Mouse (Mus musculus): ENCODE data around the gene Qdpr. TPM values are rescaled to one million over a fixed set of nuclear protein-coding genes. Genes with fewer than 3 reads are reported as not detected.
"Not testable (repeated sequence)": the region's sequence is repeated elsewhere in the genome, so short reads cannot be mapped to it uniquely, and the experiment has no call there.

Qdpr gene
- total RNA-seq, 2 experiments from 2014 or later = 157 to 158 TPM

- DNase-seq (ENCODE audit: low spot score in 2 of 2) = no peak
Observed at GRCm38 (mm10) chr5:45472880-45473450, 22.9 kb upstream of the Qdpr start.

- DNase-seq (ENCODE audit: low spot score in 2 of 2) = no peak
Observed at GRCm38 (mm10) chr5:45454456-45454855, 4.4 kb upstream of the Qdpr start.

GRCm38 (mm10) chr5:45453451-45453850 lies 3.4 kb upstream of the Qdpr start, which contains the start of gene Clrn2:
Gene Clrn2, plus strand, starts transcription at chr5:45453751.
- no peak for DNase-seq (ENCODE audit: low spot score in 2 of 2)

DNA sequence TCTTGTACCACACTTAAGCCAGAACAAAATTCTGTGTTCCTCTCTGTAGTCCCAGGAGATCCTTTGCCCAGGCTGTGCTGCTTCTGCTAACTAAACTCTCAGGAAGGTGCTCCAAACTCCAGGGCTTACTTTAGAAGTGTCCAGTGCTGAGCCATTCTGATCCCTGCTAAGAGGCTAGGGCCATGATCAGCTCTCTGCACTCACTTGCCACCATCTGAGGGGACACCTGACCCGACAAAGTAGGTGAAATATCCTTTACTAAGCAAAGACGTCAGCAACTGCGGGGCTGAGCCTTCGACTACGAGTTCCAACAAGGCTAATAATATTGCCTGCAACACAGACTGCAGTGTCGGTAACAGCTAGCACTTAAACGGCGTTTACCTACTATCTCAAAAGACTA lies 830 bp downstream of the Qdpr start:
- DNase-seq (ENCODE audit: low spot score in 2 of 2) = no peak

GRCm38 (mm10) chr5:45448676-45449075 lies 1.4 kb downstream of the Qdpr start:
- DNase-seq (ENCODE audit: low spot score in 2 of 2) = no peak

DNA sequence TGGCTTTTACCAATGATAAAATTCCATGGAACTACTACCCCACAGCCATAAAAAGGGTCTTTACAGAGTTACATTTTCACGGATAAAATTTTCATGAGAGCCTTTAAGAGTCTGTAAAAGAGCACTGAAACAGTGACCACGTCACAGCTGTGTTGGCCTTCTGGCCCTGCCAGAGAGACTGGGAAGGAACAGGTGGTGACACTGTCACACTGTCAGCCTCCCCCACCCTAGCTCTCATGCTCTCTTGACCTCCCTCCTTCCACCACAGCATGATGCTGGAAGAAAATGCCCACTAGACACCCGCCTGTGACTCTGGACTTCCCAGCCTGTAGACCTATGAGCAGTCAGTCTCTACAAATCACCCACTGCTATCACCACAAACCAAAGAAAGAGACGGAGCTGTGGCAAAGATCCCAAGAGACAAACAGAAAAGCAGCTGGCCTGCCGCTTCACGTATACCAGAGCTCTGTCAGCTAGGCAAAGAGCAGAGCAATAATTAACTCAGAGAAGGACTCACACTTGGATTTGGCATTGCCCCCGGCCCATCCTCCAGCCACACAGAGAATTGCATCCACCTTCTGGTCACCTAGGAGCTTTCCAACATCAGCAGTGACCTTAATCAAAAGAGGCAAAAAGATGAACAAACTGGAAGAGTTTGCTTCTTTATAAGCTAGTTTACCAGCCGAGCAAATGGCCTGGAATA lies 5.8 kb downstream of the Qdpr start:
- DNase-seq (ENCODE audit: low spot score in 2 of 2) = no peak

- DNase-seq (ENCODE audit: low spot score in 2 of 2) = no peak
Observed at GRCm38 (mm10) chr5:45441745-45442144, 8.3 kb downstream of the Qdpr start.

- DNase-seq (ENCODE audit: low spot score in 2 of 2) = no peak
Observed at GRCm38 (mm10) chr5:45441124-45441523, 8.9 kb downstream of the Qdpr start.

DNA sequence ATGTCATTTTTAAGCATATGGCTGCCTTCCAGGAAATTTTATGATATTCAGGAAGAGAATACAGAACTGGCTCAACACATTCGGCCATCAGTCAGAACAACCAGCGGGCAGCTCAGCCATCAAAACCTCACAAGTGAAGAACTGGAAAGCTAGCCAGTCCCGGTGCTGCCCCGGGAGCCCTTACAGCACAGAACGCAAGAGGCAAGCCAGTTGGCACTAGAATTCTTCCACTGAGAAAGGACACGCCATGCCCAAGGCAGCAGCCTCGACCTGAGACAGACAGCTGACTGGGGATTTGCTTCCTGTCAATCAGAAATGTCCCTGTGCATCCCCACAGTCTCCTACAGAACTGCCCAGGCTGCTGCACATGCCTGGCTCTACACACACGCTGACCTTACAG lies 11.7 kb downstream of the Qdpr start:
- DNase-seq (ENCODE audit: low spot score in 2 of 2) = no peak

- DNase-seq (ENCODE audit: low spot score in 2 of 2) = no peak
Observed at GRCm38 (mm10) chr5:45437826-45438225, 12.2 kb downstream of the Qdpr start.

- no peak for DNase-seq (ENCODE audit: low spot score in 2 of 2)
Observed at GRCm38 (mm10) chr5:45435967-45436950, 13.8 kb downstream of the Qdpr start.

GRCm38 (mm10) chr5:45427891-45428290 lies 22.1 kb downstream of the Qdpr start:
- DNase-seq (ENCODE audit: low spot score in 2 of 2) = no peak

- DNase-seq (ENCODE audit: low spot score in 2 of 2) = no peak
Observed at GRCm38 (mm10) chr5:45426416-45427034, 23.5 kb downstream of the Qdpr start.

- DNase-seq (ENCODE audit: low spot score in 2 of 2) = not testable (repeated sequence)
Observed at GRCm38 (mm10) chr5:45425771-45426170, 24.3 kb downstream of the Qdpr start.

DNA sequence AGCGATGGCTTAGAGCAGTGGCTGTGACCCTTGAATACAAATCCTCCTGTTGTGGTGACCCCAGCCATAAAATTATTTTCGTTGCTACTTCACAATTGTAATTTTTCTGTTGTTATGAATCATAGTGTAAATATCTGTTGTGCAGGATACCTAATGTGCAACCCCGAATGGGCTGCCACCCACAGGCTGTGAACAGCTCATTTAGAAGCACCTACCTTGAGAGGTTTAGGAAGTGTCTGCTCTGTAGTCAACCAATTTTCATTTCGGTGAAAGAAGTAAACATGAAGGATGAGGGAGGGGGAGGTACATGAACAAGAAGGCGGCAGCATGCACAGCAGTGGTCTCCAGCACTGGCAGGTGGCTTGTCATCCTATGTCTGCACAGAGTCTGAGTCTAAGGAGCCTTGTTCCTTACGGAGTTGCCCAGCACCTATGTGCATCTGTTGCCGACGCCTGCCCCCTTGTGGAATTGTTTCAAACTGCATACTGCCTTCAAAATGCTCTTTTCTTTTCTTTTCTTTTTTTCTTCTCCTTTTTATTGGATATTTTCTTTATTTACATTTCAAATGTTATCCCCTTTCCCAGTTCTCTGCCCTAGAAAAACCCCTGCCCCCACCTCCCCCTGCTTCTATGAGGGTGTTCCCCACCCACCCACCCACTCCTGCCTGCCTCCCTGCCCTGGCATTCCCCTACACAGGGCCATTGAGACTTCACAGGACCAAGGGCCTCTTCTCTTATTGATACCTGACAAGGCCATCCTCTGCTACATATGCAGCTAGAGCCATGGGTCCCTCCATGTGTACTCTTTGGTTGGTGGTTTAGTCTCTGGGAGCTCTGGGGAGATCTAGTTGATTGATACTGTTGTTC lies 25.8 kb downstream of the Qdpr start:
- no peak for DNase-seq (ENCODE audit: low spot score in 2 of 2)

DNA sequence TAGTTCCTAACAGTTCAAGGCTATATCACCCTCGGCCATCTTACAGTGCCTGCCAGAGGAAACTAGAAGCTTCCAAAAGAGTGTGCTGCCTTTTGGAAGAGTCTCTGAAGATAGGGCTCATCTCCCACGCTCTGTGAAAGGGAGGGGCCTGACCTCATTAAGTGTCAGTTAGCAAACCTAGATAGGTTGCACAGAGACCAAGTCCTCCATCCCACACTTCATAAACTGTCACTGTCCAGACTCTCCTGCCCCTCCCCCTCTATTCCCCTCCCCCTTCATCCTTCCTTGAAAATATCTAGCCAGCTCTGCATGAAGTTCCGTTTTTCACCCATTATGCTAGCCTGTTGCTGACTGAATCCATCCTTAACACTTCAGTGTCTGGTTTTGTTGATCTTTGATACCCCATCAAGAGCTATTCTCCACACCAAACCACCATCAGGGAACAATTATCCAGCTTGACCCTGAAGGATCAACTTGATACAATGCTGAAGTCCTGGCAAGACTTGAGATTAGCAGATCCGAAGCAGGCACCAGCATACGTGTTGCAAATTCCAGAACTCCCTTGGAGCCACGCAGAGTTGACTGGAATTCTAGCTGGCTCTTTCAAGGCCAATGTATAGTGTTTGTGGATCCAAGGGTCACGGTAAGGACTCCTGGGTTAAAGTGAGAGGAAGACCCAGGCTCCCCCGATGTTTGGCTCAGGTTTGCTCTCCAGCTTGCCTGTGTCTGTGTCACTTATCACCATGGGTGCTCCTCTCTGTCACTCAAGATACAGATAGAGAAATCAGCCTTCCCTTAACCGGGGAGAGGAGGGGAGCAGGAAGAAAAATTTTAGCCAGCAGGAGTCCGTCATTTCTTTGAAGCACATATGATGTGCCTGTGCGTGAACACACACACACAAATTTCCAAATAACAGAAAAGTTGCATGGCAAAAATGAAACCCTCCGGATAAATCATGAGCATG lies 27.9 kb downstream of the Qdpr start:
- no peak for DNase-seq (ENCODE audit: low spot score in 2 of 2)

GRCm38 (mm10) chr5:45419841-45420638 lies 30.0 kb downstream of the Qdpr start:
- DNase-seq (ENCODE audit: low spot score in 2 of 2) = no peak

GRCm38 (mm10) chr5:45417859-45418443 lies 32.1 kb downstream of the Qdpr start:
- no peak for DNase-seq (ENCODE audit: low spot score in 2 of 2)
